Comparison of ENCODE assay signal across 14 mouse cellular contexts in genomic region chr4:150011564-150012321, GRCm38 (mm10). TPM values are rescaled to one million over a fixed set of nuclear protein-coding genes. Genes with fewer than 3 reads are reported as not detected.
DNase-seq lines count a peak whose midpoint lies in the region; ATAC-seq and TF ChIP-seq lines count a peak whose summit lies in the region.
"Had no signal": no experiment of that assay in that cellular context is flagged by ENCODE, and none has a peak within 500 bp of the region (broad histone marks: within the 10 kb centered on the region; RNA-seq: fewer than 3 reads in every experiment).

No protein-coding gene starts in this region.

- no peak for TF ChIP-seq POLR2A in thymus, adult 2 months (IDR thresholded peaks at IDR 0.05; ENCODE audit: control insufficient read depth, extremely low read depth, insufficient read depth, low read length, poor library complexity)

- H3K4me3 ChIP-seq in thymus, adult 2 months (ENCODE audit: control insufficient read depth, insufficient read depth, low read length), result no peak overlapping the region
- H3K4me3 ChIP-seq in liver, embryonic 12.5 days, result no peak overlapping the region
- H3K4me3 ChIP-seq in layer of hippocampus, adult 2 months, result no peak overlapping the region
- H3K4me3 ChIP-seq: erythroblast, embryonic 14.5 days had no signal

- H3K36me3 ChIP-seq in thymus, adult 2 months (ENCODE audit: control insufficient read depth, insufficient read depth, low read length), result no peaks in the 10 kb centered on the region
- H3K36me3 ChIP-seq in liver, embryonic 12.5 days, result no peaks in the 10 kb centered on the region

- H3K27ac ChIP-seq in thymus, adult 2 months (ENCODE audit: control insufficient read depth, insufficient read depth, low read length), result peak overlapping the region; percentile 88
- no peak overlapping the region; the same call in 1 of the 2 replicates for H3K27ac ChIP-seq in liver, embryonic 12.5 days
- H3K27ac ChIP-seq in layer of hippocampus, adult 2 months, result no peak overlapping the region

- H3K4me1 ChIP-seq in thymus, adult 2 months (replicated peaks; ENCODE audit: control insufficient read depth, insufficient read depth, low read length), result peaks cover 54% of the 10 kb centered on the region
- peaks cover 47% of the 10 kb centered on the region for H3K4me1 ChIP-seq in liver, embryonic 12.5 days

- H3K27me3 ChIP-seq in thymus, adult 2 months (ENCODE audit: control insufficient read depth, insufficient read depth, low read length), result no peaks in the 10 kb centered on the region
- 0 out of 2 replicates have a peak, but pooled peaks cover 3% of the 10 kb centered on the region for H3K27me3 ChIP-seq in liver, embryonic 12.5 days (replicated peaks)

- H3K4me2 ChIP-seq in liver, embryonic 12.5 days, result peak overlapping the region; percentile 15; the same call in 1 of the 2 replicates

- H3K9ac ChIP-seq in liver, embryonic 12.5 days, result no peak overlapping the region

- peak; percentile 83 for DNase-seq in heart, adult 11 months
- DNase-seq in heart, adult 18-20 months, result no peak
- peak; percentile 33 for DNase-seq in thymus, adult 2 months
- no peak for DNase-seq in thymus, postnatal 25 days
- DNase-seq in adrenal gland, adult 18-20 months (ENCODE audit: low spot score in 2 of 2), result no peak
- no peak for DNase-seq in layer of hippocampus, postnatal 25 days (ENCODE audit: extremely low spot score in 1 of 2, low spot score in 1 of 2)
- no peak for DNase-seq in layer of hippocampus, adult 2 months (ENCODE audit: low spot score in 2 of 2)
- DNase-seq: adrenal gland, adult 8-10 months; cerebellum, adult 9-10 months; gastrocnemius, postnatal 36 days; right cerebral cortex, postnatal 4 days had no signal

- ATAC-seq in liver, embryonic 12.5 days, result no peak
- ATAC-seq: inflammation-experienced regulatory T-cells, adult 6 months had no signal

- WGBS in thymus, adult 2 months, result 31% methylated on average over 10 of the region's 10 CpGs
- 21% methylated on average over 10 of the region's 10 CpGs for WGBS in liver, embryonic 12.5 days (ENCODE audit: insufficient replicate concordance)

- H3K9me3 ChIP-seq in liver, embryonic 12.5 days (replicated peaks), result no peaks in the 10 kb centered on the region

- no peak for TF ChIP-seq CTCF in thymus, adult 2 months (IDR thresholded peaks at IDR 0.05; ENCODE audit: borderline replicate concordance, control insufficient read depth, extremely low read depth, insufficient read depth, low read length, poor library complexity)
- no peak for TF ChIP-seq CTCF in layer of hippocampus, adult 2 months (conservative IDR thresholded peaks at IDR 0.05)

RNA-seq across cellular contexts. Expression of gene H6pd, which starts 2.9 kb away (rescaled TPM):
- 10 to 100 TPM; 35.4 to 48.7 TPM for total RNA-seq in heart, adult 18-20 months (2021)
- 138 and 152 TPM in 2 replicates for polyA plus RNA-seq in thymus, adult 2 months (2012; rRNA removed)
- 8.8 and 9.0 TPM in 2 replicates for polyA plus RNA-seq in liver, embryonic 12.5 days (2016; fragmentation: Nextera tagmentation; extraction: Ambion mirVana)
- total RNA-seq in adrenal gland, adult 18-20 months (2021), result 100 to 1,000 TPM; 122 to 137 TPM
- total RNA-seq in layer of hippocampus, postnatal 25 days (2021), result 1 to 10 TPM; 8.8 to 9.1 TPM
- 10 to 100 TPM in 1 of 2 experiments, 1 to 10 TPM in 1; 9.5 to 11.1 TPM for total RNA-seq in layer of hippocampus, adult 2 months (2021)

RNA-seq across cellular contexts. Expression of gene Spsb1, which starts 56.9 kb away (rescaled TPM):
- 10 to 100 TPM; 34.1 to 41.4 TPM for total RNA-seq in heart, adult 18-20 months (2021)
- polyA plus RNA-seq in thymus, adult 2 months (2012; rRNA removed), result 28.5 and 30.4 TPM in 2 replicates
- 0.97 and 1.5 TPM in 2 replicates for polyA plus RNA-seq in liver, embryonic 12.5 days (2016; fragmentation: Nextera tagmentation; extraction: Ambion mirVana)
- total RNA-seq in adrenal gland, adult 18-20 months (2021), result 10 to 100 TPM; 19.5 to 22.1 TPM
- total RNA-seq in layer of hippocampus, postnatal 25 days (2021), result 10 to 100 TPM; 23.8 to 25.5 TPM
- total RNA-seq in layer of hippocampus, adult 2 months (2021), result 10 to 100 TPM; 30.3 to 33.3 TPM
- polyA plus RNA-seq: erythroblast, embryonic 14.5 days had no signal

Comparison
In these comparisons a context has a peak if more than half of its experiments do, and no peak if none do; other contexts are left out.
1. DNase-seq: peak in heart, adult 11 months (single experiment) and thymus, adult 2 months (single experiment); none in heart, adult 18-20 months (0 of 2), thymus, postnatal 25 days (single experiment), adrenal gland, adult 18-20 months (0 of 2), layer of hippocampus, postnatal 25 days (0 of 2) and layer of hippocampus, adult 2 months (0 of 2).